Mouse (Mus musculus) regulatory T cell (primary cell): ENCODE results near the gene Hcn1.
"Not testable (repeated sequence)": the region's sequence is repeated elsewhere in the genome, so short reads cannot be mapped to it uniquely, and the experiment has no call there.

Experiments
- in situ Hi-C: fragments of 300-600 bp; cut with MboI, MseI; formaldehyde crosslinking; loops from one replicate; pipeline ENCODE4 v1.15.1; 2025; ENCODE audit warnings: high pct_unique_total_duplicates

Hcn1 gene

GRCm38 (mm10) chr13:117858416-117858815 lies 256.3 kb downstream of the Hcn1 start:
- in situ Hi-C loops, result no loop called here

- in situ Hi-C loops, result no loop called here
Measured at GRCm38 (mm10) chr13:117877787-117878186, 275.7 kb downstream of the Hcn1 start.

- in situ Hi-C loops, result no loop called here
Measured at GRCm38 (mm10) chr13:117880471-117881225, 278.5 kb downstream of the Hcn1 start.

DNA sequence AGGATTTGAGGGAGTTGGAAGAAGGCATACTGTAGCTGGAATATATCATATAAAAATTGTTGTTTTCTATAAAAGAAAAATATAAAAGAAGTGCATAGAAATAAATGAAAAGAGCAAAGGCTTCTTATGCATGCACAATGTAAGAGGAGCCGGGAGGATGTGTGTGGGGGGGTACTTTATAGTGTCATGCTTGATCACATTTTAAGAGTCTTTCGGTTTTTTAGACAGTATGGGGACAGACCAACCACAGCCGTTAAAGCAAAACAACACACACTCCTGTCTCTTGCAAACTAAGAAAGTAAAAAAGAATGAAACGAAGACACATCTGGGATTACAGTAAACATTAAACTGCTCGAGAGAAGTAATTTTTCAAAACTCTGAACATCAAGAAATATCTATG lies 290.0 kb downstream of the Hcn1 start:
- in situ Hi-C loops, result no loop called here

- in situ Hi-C loops, result no loop called here
Measured at GRCm38 (mm10) chr13:117898052-117898451, 295.9 kb downstream of the Hcn1 start.

GRCm38 (mm10) chr13:117907801-117908200 lies 305.7 kb downstream of the Hcn1 start:
- in situ Hi-C loops, result no loop called here

DNA sequence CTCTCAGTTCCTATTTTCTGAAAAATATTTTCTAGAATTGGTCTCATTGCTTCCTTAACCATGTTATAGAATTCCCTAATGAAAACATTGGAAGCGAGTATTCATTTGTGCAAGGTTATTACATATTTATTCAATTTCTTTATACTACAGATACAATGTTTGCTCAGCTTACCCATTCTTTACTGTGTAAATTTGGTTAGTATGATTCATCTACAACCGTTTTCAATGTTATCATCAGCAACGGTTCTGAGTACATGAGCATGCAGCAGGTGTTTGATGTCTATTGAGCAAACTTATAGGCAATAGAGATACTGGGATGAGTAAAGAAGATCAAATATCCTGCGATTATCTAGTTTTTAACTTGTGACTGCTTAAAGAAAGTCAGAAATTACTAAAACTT lies 327.6 kb downstream of the Hcn1 start:
- in situ Hi-C loops, result loop anchor here (5.0 kb wide), 1 partner anchor 102 kb away; no protein-coding TSS in a partner anchor

- in situ Hi-C loops, result no loop called here
Measured at GRCm38 (mm10) chr13:117931746-117932145, 329.6 kb downstream of the Hcn1 start.

- in situ Hi-C loops, result no loop called here
Measured at GRCm38 (mm10) chr13:117938761-117939160, 336.6 kb downstream of the Hcn1 start.

DNA sequence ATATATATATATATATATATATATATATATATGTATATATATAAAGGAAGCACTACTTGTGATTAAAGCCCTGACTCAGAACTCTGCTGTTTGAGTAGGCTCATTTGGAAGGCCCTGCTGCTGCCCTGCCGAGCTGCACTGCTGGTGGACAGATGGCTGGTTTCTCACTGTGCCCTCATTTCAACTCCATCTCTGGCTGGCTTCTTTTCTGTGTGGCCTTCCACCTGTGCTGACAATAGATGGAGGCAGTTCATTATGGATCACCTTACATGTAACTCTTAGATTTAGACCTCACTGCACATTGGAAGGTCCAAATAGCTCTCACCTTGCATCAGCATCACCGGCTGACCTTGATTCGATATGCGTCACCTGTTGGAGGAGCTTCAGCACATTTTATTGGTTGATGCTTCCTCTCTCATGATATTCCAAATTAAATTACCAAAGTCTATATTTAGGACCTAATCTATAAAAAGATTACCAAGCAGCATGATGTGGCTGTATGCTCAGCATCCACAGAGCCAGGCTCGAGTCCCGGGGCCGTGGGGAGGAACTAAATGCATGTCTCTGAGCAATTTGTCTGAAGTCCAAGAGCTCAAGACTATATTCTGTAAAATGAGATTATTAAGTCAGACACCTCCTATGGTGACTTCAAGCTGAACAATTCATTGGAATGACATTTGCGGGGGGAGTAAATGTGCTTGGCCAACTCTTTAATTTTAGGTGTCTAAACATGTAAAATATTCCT lies 338.6 kb downstream of the Hcn1 start:
- in situ Hi-C loops, result no loop called here

GRCm38 (mm10) chr13:117946843-117947242 lies 344.7 kb downstream of the Hcn1 start:
- in situ Hi-C loops, result no loop called here

- in situ Hi-C loops, result no loop called here
Measured at GRCm38 (mm10) chr13:117947704-117948376, 345.7 kb downstream of the Hcn1 start.

DNA sequence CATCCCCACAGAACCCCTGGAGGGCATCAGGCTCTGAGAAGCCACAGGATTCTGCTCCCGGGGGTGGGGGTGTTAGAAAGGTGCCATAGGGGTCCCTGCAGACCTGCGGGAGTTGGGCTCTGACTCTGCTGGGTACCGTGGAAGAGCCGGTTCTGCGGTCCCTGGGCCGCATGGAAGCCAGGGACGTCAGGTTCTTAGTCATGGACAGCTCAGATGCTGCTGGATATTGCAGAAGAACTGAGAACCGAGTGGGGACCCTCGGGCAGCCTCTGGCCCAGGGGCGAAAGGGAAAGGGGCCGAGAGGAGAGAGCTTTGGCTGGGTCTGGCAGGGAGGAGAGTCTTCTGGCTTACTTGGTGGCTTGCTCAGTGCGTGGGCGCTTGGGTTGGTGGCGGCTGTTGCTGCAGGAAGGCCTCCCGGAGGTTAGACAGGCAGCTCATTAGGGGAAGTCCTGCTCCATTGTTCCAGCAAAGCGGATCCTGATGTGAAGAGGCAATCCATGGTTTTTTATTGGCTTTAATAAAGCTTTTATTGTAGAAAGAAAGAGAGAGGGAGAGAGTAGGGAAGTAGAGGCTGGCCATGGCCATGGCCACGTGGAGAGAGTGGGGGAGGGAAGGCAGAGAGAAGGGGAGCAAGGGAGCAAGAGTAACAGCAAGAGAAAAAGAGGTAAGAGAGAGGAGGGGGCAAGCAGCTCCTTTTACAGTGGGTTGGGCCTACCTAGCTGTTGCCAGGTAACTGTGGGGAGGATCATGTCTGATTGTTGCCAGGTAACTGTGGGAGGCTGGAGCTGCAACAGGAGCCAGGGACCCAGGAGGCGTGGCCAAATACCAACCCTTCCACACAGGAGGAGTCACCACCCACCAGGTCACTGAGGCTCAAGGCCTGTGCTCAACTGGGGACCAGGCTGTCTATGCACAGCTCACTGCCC lies 356.6 kb downstream of the Hcn1 start:
- in situ Hi-C loops, result no loop called here

GRCm38 (mm10) chr13:117964620-117965019 lies 362.5 kb downstream of the Hcn1 start:
- in situ Hi-C loops, result no loop called here

DNA sequence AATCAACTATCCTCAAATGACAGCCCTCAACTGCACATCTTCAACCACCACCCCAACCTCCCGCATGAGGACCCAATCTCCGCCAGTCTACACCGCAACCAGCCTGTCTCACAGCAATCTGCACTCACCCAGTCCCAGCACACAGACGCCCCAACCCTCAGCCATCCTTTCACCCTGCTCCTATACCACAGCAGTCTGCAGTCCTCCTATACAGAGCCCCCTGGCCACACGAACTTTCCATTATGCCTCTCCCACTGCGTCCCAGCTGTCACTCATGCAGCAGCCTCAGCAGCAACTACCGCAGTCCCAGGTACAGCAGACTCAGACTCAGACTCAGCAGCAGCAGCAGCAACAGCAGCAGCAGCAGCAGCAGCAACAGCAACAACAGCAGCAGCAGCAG lies 373.3 kb downstream of the Hcn1 start:
- in situ Hi-C loops, result no loop called here

- in situ Hi-C loops, result no loop called here
Measured at GRCm38 (mm10) chr13:117975823-117976222, 373.7 kb downstream of the Hcn1 start.

- in situ Hi-C loops, result no loop called here
Measured at GRCm38 (mm10) chr13:117984339-117984738, 382.2 kb downstream of the Hcn1 start.

DNA sequence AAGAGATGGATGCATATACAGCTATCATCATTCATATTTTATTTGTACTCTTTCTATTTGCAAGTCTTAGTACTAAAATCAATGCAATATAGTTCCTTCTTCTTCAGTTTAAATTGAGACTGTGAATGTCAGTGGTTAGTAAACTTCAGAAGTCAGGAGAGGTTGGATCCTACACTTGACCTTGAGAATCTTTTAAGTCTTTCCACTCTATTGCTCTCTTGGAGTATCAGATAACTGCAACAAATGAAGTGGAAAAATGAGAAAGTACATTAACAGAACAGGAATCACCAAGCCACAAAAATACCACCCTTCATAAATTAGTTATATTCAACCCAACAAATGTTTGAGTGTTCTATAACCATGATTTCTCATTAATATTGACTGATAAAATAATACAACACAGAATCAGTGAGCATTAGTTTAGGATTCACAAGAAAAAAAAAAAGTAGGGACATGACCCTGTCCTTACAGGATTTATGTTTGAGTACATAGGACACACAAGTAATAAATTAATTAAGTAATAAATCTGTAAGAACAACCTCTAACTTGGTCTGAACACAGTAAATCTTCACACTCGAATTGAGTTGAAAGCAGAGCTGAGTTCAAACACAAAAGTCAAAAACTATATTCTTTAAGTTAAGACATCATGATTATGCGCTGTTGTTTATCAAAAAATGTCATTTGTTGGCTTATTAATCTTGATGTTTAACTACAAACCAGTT lies 397.8 kb downstream of the Hcn1 start:
- in situ Hi-C loops, result no loop called here

DNA sequence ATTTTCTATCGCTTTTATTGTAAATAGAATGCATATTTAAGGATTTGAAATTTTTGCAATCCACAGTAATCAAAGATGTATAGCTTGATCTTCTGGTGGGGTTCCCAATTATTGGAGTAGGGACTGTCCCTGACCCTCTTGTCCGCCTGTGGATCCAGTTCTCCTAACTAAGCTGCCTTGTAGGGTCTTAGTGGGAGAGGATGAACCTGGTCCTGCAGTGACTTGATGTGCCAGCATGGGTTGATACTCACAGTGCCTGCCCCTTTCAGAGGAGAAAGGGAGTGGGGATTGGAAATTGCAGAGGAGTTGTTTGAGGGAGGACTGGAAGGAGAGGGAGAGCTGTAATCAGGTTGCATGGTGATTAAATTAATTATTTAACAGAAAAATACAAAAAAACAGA lies 398.4 kb downstream of the Hcn1 start:
- in situ Hi-C loops, result no loop called here

DNA sequence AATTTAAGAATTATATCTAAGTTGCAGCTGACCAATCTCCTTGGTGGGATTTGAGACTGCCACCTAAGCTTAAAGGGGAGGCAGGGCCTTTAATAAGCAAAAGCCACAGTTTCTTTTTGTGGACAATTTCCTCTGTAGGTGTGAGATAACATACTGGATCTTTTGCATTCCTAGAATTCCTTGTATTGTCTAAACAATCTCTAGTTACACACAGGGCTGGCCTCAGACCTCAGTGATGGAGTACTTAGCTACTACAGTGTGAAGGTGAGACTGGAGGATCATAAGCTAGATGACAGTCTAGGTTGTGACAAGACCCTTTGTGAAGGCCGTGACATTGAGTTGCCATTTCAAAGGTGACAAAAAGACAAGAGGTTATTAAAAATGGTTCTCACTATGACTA lies 419.1 kb downstream of the Hcn1 start:
- in situ Hi-C loops, result no loop called here

GRCm38 (mm10) chr13:118022891-118023290 lies 420.8 kb downstream of the Hcn1 start:
- in situ Hi-C loops, result not testable (repeated sequence)
